Mouse (Mus musculus): Measurements from ENCODE around the gene Dcaf7.

Dcaf7 gene

DNA sequence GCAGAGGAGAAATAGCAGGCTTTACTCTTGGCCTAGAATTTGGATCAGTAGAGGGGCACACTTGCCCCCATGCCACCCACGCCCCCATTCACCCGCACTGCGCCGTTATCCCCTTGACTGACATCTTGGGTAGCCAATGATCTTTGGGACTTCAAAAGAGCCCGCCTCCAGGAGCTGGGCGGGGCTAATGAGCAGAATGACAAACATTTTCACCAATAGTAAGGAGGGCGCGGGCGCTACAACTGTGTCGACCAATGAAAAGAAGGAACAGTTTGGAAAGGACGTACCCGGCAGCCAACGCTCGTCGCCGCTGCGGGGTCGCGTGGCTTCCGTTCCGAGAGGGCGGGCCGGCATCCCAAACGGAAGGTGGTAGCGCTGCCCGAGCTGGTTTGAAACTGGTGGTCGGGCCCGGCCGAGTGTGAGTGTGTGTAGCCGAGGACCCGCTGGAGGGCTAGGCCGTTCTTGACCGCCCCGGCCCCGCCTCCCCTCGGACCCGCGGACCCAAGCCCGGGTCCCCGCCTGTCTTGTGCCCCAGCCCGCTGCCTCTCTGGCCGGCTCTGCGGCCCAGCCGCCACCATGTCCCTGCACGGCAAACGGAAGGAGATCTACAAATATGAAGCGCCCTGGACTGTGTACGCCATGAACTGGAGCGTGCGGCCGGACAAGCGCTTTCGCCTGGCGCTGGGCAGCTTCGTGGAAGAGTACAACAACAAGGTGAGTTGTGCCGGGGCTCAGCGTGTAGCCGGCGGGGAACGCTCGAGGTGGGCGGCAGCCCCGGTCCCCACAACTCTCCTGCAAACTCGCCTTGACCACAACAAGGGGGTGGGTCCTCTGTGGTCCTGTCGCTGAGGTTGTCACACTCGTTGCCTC lies at the start of gene Dcaf7:
Gene Dcaf7, plus strand, starts transcription at position 325 of the 870 bp plus-strand sequence.
- peak; percentile 100 for DNase-seq

DNA sequence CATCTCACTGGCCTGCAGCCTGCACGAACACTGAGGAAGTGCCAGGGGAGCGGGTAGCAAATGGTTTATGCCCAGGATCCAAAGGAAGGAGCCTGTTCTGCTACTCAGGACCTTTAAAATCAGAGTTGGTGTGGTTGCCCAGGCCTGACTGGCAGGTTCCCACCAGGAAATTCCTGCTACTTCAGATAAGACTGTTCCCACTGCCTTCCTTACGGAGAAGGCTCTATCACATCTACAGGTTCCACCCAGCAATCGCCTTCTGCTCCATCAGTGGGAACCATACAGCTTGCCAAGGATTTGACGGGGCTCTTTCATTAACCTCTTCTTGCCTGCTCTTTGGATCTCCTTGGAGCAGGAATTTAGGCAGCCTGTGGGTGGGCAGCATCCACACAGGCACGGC lies 49.2 kb upstream of the Dcaf7 start:
- DNase-seq: no peak

DNA sequence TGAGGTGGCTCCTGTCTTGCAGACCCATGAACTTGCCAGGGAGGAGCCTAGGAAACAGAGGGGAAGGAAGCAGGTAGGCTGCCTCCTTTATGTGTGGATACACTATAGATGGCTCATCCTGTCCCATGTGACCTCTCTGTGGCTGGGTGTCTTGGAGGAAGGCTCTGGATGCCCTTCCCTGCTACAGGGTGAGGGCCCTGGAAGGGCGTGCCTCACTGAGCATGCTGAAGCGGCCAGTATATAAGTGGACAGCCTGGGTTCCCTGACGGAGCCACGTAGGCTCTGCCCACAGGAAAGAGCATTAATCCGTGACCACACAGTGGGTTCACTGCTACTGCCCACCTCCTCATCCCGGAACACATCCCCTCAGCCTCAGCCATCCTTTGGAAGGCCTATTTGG lies 47.2 kb upstream of the Dcaf7 start:
- DNase-seq: no peak

GRCm38 (mm10) chr11:105990231-105990630 lies 46.4 kb upstream of the Dcaf7 start:
- no peak for DNase-seq

- DNase-seq: peak; percentile 85
Observed at GRCm38 (mm10) chr11:105994375-105994774, 42.3 kb upstream of the Dcaf7 start, which contains the start of gene Ace3. Gene Ace3 (plus strand): TSS chr11:105994675.

- no peak for DNase-seq
Observed at GRCm38 (mm10) chr11:106000062-106000461, 36.6 kb upstream of the Dcaf7 start.

DNA sequence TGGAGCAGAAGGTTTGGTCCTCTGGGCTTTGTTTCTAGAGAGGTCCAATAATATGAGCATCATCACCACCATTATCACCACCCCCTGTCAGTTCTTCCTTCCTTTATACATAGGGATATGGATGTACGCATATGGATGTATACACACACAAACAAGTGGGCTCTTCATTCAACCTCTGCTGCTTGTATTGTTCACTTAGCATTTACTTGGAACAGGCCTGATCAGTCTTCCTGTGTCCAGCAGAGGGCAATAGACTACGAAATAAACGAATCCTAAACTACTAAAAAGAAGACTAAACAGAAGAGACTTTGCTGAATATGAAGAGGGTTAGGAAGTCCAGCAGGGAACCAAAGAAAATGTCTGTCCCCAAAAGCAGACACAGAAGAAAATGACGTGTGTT lies 35.0 kb upstream of the Dcaf7 start:
- no peak for DNase-seq

DNA sequence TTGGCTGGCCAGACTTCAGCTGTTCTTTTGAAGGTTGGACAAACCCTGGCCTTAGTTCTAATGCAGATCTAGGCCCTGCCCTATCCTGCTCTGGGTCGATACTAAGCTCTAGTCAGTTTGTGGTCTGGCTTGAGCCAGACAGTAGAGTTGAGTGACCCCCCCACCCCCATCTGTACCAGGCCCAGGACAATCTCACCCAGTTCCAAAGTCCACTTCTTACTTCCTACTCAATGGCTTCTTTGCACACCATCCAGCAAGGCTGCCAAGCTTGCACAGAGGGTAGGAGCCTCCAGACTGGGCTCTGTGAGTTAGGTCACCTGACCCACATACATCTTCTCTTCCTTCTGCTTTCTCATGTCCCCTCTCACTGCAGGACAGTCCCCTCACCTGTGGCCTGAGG lies 32.1 kb upstream of the Dcaf7 start:
- no peak for DNase-seq

DNA sequence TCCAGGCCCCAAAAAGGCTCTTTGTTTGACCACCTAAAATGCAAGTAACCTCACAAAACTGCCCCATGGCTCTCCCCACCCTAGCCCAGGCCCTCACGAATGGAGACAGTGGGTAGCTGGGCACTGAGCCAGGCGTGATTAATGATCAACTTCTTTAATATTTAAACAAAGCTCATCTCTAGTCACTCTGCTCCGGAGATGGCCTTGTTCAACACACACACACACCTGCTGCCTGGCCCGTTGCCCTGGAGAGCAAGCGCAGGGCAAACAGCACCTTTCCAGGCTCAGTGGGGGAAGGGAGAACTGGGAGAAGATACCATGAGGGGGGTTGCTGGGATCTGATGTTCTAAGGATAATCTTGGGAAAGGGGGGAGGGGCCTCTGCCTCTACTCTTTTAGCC lies 30.7 kb upstream of the Dcaf7 start:
- DNase-seq: no peak

GRCm38 (mm10) chr11:106007821-106008220 lies 28.9 kb upstream of the Dcaf7 start, which contains the start of gene Kcnh6:
Gene Kcnh6 (plus strand): TSS chr11:106008124.
- peak; percentile 93 for DNase-seq

DNA sequence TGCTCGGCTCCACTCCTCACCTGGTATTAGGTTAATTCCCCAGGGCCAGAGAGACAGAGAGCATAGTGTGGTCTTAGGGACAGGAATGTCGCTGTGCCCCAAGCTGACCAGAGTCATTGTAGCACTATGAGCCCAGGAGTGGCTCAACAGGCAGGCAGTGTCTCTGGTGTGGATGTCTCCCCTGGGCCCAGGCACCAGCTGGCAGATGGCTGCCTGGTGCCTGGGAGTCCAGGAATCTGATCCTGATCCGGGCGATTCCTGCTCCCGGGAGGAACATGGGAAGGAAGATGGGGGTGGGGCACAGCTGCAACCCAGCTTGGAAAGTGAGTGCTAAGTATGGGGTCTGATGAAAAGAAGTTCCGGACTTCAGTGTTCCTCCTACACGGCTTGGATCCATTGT lies 24.0 kb upstream of the Dcaf7 start:
- peak; percentile 93 for DNase-seq

GRCm38 (mm10) chr11:106013556-106014225 lies 23.0 kb upstream of the Dcaf7 start:
- DNase-seq: peak; percentile 94

DNA sequence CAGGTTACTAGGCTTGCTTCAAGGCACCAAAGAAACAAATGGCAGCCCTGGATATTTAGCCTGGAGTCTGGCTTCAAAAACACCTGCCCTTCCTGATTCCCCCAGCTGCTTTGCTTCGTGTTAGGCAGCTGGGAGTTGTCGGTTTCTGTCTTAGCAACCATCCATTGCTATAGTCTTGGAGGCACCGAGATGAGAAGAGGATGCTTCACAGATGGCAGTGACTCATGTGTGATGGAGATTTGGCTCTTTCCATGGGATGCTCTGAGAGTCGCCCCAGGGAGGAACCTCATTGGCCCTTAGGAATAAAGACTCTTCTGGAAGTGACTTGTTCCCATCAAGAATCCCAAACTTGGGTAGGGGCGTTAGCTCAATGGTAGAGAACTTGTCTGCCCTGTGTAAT lies 20.2 kb upstream of the Dcaf7 start:
- DNase-seq: no peak

- no peak for DNase-seq
Observed at GRCm38 (mm10) chr11:106020051-106020763, 16.5 kb upstream of the Dcaf7 start.

DNA sequence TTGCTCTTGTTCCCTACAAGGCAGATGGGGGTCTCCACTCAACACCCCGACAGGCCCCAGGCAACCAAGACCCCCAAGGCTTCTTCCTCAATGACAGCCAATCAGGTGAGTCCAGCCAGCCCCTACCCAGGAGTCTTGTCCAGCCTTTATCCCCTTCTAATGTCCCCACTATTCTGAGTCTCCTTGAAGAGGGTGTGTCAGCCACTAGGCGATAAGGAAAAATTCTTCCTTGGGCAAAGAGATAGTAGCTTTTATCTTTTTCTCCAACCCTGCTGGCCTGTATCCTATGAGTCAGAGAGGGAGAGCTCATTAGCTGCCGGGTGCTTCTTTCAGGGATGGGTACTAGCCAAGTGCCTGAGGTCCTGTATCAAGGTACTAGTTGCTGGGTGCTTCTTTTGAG lies 10.9 kb upstream of the Dcaf7 start:
- peak; percentile 73 for DNase-seq

GRCm38 (mm10) chr11:106026465-106027151 lies 10.1 kb upstream of the Dcaf7 start:
- peak; percentile 91 for DNase-seq

DNA sequence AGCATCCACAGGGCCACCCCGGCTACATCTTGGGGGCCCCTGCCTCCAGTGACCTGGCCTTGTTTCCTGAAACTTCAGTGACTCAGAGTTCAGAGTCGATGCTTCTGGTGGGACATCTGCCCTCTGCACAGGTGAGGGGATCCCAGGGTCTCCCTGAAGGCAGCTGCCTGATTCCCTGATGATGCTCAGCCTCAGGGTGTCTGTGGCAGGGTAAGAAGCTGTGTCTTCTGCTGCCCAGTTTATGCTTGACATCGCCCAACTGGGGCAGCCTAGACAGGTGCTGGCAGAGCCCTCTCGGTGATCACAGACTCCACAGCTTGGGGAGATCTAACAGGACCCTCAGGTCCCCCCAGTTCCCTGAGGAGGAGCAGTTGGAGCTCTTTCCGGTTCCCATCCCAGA lies 9.1 kb upstream of the Dcaf7 start:
- peak; percentile 89 for DNase-seq

- DNase-seq: peak; percentile 92
Observed at GRCm38 (mm10) chr11:106032074-106032473, 4.6 kb upstream of the Dcaf7 start.

DNA sequence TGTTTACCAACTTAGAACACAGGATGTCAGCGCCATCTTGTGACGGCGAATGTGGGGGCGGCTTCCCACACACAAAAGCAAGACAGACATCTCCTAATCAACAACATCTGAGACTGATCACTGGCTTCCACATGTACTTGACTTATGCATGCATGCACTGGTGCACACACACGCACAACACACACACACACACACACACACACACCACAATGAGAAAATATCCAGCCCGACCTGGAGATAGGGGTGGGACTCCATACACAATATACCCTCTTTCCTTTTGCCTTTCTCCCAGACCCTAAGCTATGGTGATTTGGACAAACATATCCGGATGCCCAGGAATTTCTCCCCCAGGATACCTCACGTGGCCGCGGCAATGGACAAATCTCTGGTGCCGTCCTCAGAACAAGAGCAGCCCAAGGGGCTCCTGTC lies 3.2 kb upstream of the Dcaf7 start:
- DNase-seq: peak; percentile 96

GRCm38 (mm10) chr11:106034986-106035385 lies 1.7 kb upstream of the Dcaf7 start:
- no peak for DNase-seq

DNA sequence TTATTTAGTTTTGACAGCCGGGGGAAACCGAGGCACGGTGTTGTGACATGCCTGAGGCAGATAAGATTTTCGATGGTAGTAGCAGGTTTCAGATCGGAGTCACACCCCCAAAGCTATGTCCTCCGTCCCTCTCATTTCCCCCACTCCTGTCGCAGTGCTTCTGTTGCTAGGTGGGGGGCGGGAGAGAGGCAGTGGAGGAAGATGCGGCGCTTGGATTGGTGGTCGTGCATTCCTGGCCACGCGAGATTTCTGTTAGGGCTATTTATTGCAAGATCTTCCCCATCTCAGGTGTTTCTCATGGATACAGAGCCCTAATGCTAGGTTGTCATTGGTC lies 713 bp downstream of the Dcaf7 start:
- no peak for DNase-seq

DNA sequence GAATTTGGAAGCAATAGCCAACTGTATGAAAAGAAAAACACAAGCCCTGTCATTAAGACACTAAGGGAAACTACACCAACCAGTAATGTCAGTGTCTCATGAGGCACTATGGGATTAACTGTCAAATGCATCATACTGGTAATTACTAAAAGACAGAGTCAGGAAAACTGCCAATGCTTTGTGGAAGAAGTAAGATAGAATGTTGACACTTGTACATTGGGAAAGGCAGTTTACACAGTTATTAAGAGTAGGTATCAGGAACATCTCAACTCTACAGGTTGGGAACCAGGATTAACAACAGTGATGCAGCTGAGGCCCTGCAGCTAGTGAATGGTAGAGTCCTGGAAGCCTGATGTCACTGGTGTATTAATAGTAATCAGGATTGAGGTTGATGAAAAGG lies 7.7 kb downstream of the Dcaf7 start:
- DNase-seq: no peak

DNA sequence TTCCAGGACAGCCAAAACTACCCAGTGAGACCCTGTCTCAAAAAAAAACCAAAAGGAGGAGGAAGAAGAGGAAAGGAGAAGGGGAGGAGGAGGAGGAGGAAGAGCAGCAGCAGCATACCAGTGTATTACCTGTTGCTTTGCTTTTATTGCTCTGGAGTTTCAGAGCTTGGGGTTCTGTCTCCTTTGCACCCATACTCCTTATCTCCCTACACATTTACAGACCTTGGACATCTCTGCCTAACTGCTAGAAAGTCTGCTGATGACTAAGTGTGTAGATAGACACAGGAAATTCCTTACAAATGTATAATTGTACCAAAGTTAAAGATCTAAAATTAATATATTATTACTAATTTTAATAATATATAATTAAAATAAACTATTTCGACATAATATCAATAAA lies 8.6 kb downstream of the Dcaf7 start:
- no peak for DNase-seq
